Mouse (Mus musculus): ENCODE data around the gene Sox10. TPM values are rescaled to one million over a fixed set of nuclear protein-coding genes. Genes with fewer than 3 reads are reported as not detected.

Sox10 gene
- polyA plus RNA-seq, 1 experiment, result not detected

GRCm38 (mm10) chr15:79145522-79145921 lies 19.5 kb downstream of the Sox10 start:
- TF ChIP-seq POLR2A (IDR thresholded peaks at IDR 0.05; ENCODE audit: insufficient read depth, low read depth, low read length), result no peak
- TF ChIP-seq CTCF (IDR thresholded peaks at IDR 0.05; ENCODE audit: insufficient read depth, low read depth, low read length), result no peak
- Histone ChIP-seq H3K27ac (ENCODE audit: insufficient read depth, low read depth, low read length) (no peak overlapping the region), H3K4me1 (ENCODE audit: control insufficient read depth, insufficient read depth, low read length) (peaks cover 6% of the 10 kb centered on the region; the same call in 1 of the 2 replicates), H3K4me3 (ENCODE audit: insufficient read depth, low read depth, low read length) (no peak overlapping the region)
- 75% methylated on average over 7 of the region's 7 CpGs for WGBS

GRCm38 (mm10) chr15:79144021-79144420 lies 21.0 kb downstream of the Sox10 start:
- TF ChIP-seq CTCF (IDR thresholded peaks at IDR 0.05; ENCODE audit: insufficient read depth, low read depth, low read length) (no peak), POLR2A (IDR thresholded peaks at IDR 0.05; ENCODE audit: insufficient read depth, low read depth, low read length) (no peak)
- Histone ChIP-seq H3K4me1 (ENCODE audit: control insufficient read depth, insufficient read depth, low read length) (peaks cover 6% of the 10 kb centered on the region; the same call in 1 of the 2 replicates), H3K4me3 (ENCODE audit: insufficient read depth, low read depth, low read length) (no peak overlapping the region), H3K27ac (ENCODE audit: insufficient read depth, low read depth, low read length) (no peak overlapping the region)
- WGBS, result 59% methylated on average over 8 of the region's 8 CpGs

GRCm38 (mm10) chr15:79143316-79143715 lies 21.7 kb downstream of the Sox10 start:
- no peak overlapping the region for H3K27ac ChIP-seq (ENCODE audit: insufficient read depth, low read depth, low read length)
- peaks cover 6% of the 10 kb centered on the region; the same call in 1 of the 2 replicates for H3K4me1 ChIP-seq (ENCODE audit: control insufficient read depth, insufficient read depth, low read length)
- TF ChIP-seq POLR2A (IDR thresholded peaks at IDR 0.05; ENCODE audit: insufficient read depth, low read depth, low read length), result no peak
- no peak for TF ChIP-seq CTCF (IDR thresholded peaks at IDR 0.05; ENCODE audit: insufficient read depth, low read depth, low read length)
- 87% methylated on average over 12 of the region's 12 CpGs for WGBS
- H3K4me3 ChIP-seq (ENCODE audit: insufficient read depth, low read depth, low read length), result no peak overlapping the region

GRCm38 (mm10) chr15:79141566-79141917 lies 23.5 kb downstream of the Sox10 start:
- TF ChIP-seq CTCF (IDR thresholded peaks at IDR 0.05; ENCODE audit: insufficient read depth, low read depth, low read length) (no peak), POLR2A (IDR thresholded peaks at IDR 0.05; ENCODE audit: insufficient read depth, low read depth, low read length) (no peak)
- Histone ChIP-seq H3K4me3 (ENCODE audit: insufficient read depth, low read depth, low read length) (peak overlapping the region; percentile 69), H3K27ac (ENCODE audit: insufficient read depth, low read depth, low read length) (no peak overlapping the region), H3K4me1 (ENCODE audit: control insufficient read depth, insufficient read depth, low read length) (peaks cover 6% of the 10 kb centered on the region; the same call in 1 of the 2 replicates)
- 0% methylated on average over 7 of the region's 7 CpGs for WGBS

- H3K4me3 ChIP-seq (ENCODE audit: insufficient read depth, low read depth, low read length), result peak within 1 kb of the TSS; percentile 69
- H3K4me1 ChIP-seq (ENCODE audit: control insufficient read depth, insufficient read depth, low read length), result peaks cover 6% of the 10 kb centered on the region; the same call in 1 of the 2 replicates
- peak; percentile 91 for TF ChIP-seq POLR2A (IDR thresholded peaks at IDR 0.05; ENCODE audit: insufficient read depth, low read depth, low read length)
- no peak for TF ChIP-seq CTCF (IDR thresholded peaks at IDR 0.05; ENCODE audit: insufficient read depth, low read depth, low read length)
- no peak within 1 kb of the TSS for H3K27ac ChIP-seq (ENCODE audit: insufficient read depth, low read depth, low read length)
- WGBS, result under 1% methylated on average over 57 of the region's 57 CpGs
These were observed 24.0 kb downstream of the Sox10 start, which contains the start of the genes Polr2f and 1700088E04Rik for GRCm38 (mm10) chr15:79140866-79141565. Polr2f (plus strand) TSS chr15:79141009. 1700088E04Rik (minus strand) TSS chr15:79141253.

- peaks cover 6% of the 10 kb centered on the region; the same call in 1 of the 2 replicates for H3K4me1 ChIP-seq (ENCODE audit: control insufficient read depth, insufficient read depth, low read length)
- H3K27ac ChIP-seq (ENCODE audit: insufficient read depth, low read depth, low read length), result no peak overlapping the region
- WGBS, result 57% methylated on average over 10 of the region's 10 CpGs
- H3K4me3 ChIP-seq (ENCODE audit: insufficient read depth, low read depth, low read length), result no peak overlapping the region
- TF ChIP-seq CTCF (IDR thresholded peaks at IDR 0.05; ENCODE audit: insufficient read depth, low read depth, low read length) (no peak), POLR2A (IDR thresholded peaks at IDR 0.05; ENCODE audit: insufficient read depth, low read depth, low read length) (no peak)
These were observed 25.4 kb downstream of the Sox10 start for GRCm38 (mm10) chr15:79139640-79140039.

- Histone ChIP-seq H3K27ac (ENCODE audit: insufficient read depth, low read depth, low read length) (no peak overlapping the region), H3K4me3 (ENCODE audit: insufficient read depth, low read depth, low read length) (no peak overlapping the region), H3K4me1 (ENCODE audit: control insufficient read depth, insufficient read depth, low read length) (peaks cover 3% of the 10 kb centered on the region; the same call in 1 of the 2 replicates)
- TF ChIP-seq POLR2A (IDR thresholded peaks at IDR 0.05; ENCODE audit: insufficient read depth, low read depth, low read length) (no peak), CTCF (IDR thresholded peaks at IDR 0.05; ENCODE audit: insufficient read depth, low read depth, low read length) (no peak)
- 48% methylated on average over 11 of the region's 11 CpGs for WGBS
These were observed 29.1 kb downstream of the Sox10 start for GRCm38 (mm10) chr15:79135783-79136575.

GRCm38 (mm10) chr15:79135332-79135731 lies 29.7 kb downstream of the Sox10 start:
- 69% methylated on average over 9 of the region's 9 CpGs for WGBS
- Histone ChIP-seq H3K4me3 (ENCODE audit: insufficient read depth, low read depth, low read length) (no peak overlapping the region), H3K4me1 (ENCODE audit: control insufficient read depth, insufficient read depth, low read length) (peaks cover 3% of the 10 kb centered on the region; the same call in 1 of the 2 replicates), H3K27ac (ENCODE audit: insufficient read depth, low read depth, low read length) (no peak overlapping the region)
- TF ChIP-seq POLR2A (IDR thresholded peaks at IDR 0.05; ENCODE audit: insufficient read depth, low read depth, low read length) (no peak), CTCF (IDR thresholded peaks at IDR 0.05; ENCODE audit: insufficient read depth, low read depth, low read length) (no peak)
